Mouse (Mus musculus): ENCODE data around the gene Atp6v1g2. TPM values are rescaled to one million over a fixed set of nuclear protein-coding genes. Genes with fewer than 3 reads are reported as not detected.

Atp6v1g2 gene
- polyA plus RNA-seq, 1 experiment: 1.4 TPM

DNA sequence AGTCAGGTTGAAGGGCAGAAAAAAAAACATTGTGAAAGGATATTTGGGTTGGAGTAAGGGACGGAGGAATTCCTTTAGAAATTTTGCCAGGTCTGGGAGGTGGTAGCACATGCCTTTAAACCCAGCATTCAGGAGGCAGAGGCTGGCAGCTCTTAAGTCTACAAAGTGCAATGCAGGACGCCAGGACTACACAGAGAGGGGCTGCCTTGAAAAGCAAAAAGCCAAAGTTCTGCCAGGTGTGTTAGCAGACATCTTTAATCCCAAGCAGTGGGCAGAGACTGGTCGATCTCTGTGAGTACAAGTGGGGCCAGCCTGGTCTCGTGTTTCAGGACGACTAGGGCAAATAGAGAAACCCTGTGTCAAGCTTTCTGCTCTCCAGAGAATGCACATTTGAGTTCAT lies 18.5 kb downstream of the Atp6v1g2 start:
- no peak overlapping the region for H3K4me3 ChIP-seq (ENCODE audit: insufficient read depth, poor library complexity, severe bottlenecking)
- H3K79me3 ChIP-seq (ENCODE audit: low read depth): peaks cover 13% of the 10 kb centered on the region
- TF ChIP-seq USF1 (IDR thresholded peaks at IDR 0.05; ENCODE audit: low read depth) (no peak), FOSL1 (IDR thresholded peaks at IDR 0.05; ENCODE audit: insufficient read depth, low read length, poor library complexity, severe bottlenecking) (no peak), MAX (IDR thresholded peaks at IDR 0.05) (no peak), MYOG (IDR thresholded peaks at IDR 0.05; ENCODE audit: control insufficient read depth, extremely low read depth, insufficient read length) (no peak), CEBPB (IDR thresholded peaks at IDR 0.05; ENCODE audit: low read depth) (no peak), MYOD1 (IDR thresholded peaks at IDR 0.05; ENCODE audit: control insufficient read depth, insufficient read length, low read depth) (no peak), CTCF (IDR thresholded peaks at IDR 0.05; ENCODE audit: control insufficient read depth, insufficient read depth, insufficient read length) (no peak)
- H3K27me3 ChIP-seq (ENCODE audit: control insufficient read depth, insufficient read depth, insufficient read length): no peaks in the 10 kb centered on the region
- no peak overlapping the region for H3ac ChIP-seq (ENCODE audit: control insufficient read depth, insufficient read length, low read depth)
- peaks cover 43% of the 10 kb centered on the region for H3K79me2 ChIP-seq (ENCODE audit: control insufficient read depth, insufficient read depth)
- H3K36me3 ChIP-seq (ENCODE audit: control insufficient read depth, insufficient read depth): peaks cover 72% of the 10 kb centered on the region

DNA sequence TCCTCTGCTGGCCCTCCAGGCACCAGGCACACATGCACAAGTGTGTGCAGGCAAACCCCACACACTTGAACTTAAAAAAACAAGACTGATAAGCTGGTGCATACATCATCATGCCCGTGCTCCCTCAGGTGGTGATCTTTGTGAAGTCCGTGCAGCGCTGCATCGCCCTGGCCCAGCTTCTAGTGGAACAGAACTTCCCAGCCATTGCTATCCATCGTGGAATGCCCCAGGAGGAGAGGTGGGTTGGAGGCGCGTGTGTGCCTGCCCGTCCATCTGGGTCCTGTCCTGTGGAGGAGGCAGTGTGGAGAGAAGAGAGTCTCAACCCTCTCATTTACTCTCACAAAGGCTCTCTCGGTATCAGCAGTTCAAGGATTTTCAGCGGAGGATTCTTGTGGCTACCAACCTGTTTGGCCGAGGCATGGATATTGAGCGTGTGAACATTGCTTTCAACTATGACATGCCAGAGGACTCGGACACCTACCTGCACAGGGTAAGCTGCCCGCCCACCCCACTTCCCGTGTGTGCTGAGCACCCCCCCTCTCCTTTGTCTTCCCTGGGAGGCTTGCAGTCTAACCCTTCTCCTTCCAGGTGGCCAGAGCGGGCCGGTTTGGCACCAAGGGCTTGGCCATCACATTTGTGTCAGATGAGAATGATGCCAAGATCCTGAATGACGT lies 19.3 kb downstream of the Atp6v1g2 start:
- H3K79me2 ChIP-seq (ENCODE audit: control insufficient read depth, insufficient read depth): peaks cover 35% of the 10 kb centered on the region
- H3ac ChIP-seq (ENCODE audit: control insufficient read depth, insufficient read length, low read depth): no peak overlapping the region
- H3K36me3 ChIP-seq (ENCODE audit: control insufficient read depth, insufficient read depth): peaks cover 64% of the 10 kb centered on the region
- H3K79me3 ChIP-seq (ENCODE audit: low read depth): peaks cover 6% of the 10 kb centered on the region
- no peak for TF ChIP-seq USF1 (IDR thresholded peaks at IDR 0.05; ENCODE audit: low read depth)
- no peak for TF ChIP-seq FOSL1 (IDR thresholded peaks at IDR 0.05; ENCODE audit: insufficient read depth, low read length, poor library complexity, severe bottlenecking)
- TF ChIP-seq MAX (IDR thresholded peaks at IDR 0.05): no peak
- TF ChIP-seq CEBPB (IDR thresholded peaks at IDR 0.05; ENCODE audit: low read depth): no peak
- no peaks in the 10 kb centered on the region for H3K27me3 ChIP-seq (ENCODE audit: control insufficient read depth, insufficient read depth, insufficient read length)
- H3K4me3 ChIP-seq (ENCODE audit: insufficient read depth, poor library complexity, severe bottlenecking): no peak overlapping the region

DNA sequence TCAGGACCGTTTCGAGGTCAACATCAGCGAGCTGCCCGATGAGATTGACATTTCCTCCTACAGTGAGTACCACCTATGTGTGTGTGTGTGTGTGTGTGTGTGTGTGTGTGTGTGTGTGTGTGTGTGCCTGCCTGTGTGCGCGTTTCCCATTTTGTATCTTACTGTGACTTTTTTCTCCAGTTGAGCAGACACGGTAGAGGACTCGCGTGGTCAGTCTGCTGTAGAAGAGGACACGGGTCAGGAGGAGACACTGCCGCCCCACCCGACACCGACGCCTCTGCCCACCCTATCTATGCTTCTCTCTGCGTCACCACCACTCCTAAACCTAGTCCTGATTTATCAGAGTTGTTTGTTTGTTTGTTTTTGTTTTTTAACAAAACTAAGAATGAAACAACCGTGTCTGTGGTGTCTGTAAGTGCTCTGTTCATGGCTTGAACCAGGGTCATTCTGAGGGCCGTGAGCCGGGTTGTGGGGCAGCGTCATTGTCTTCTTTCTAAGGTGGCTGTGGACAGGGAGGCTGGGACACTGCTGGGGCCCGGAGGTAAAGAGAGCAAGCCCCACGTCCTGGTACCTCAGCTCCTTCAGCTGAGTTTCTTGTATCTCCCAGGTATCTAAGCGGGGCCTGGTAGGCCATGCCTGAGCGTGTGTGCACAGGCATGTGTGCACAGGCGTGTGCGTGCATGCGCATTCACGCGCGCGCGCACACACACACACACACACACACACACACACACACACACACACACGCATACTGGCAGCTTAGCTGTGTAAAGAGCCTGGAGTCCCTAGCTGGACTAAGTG lies 20.0 kb downstream of the Atp6v1g2 start:
- Histone ChIP-seq H3K27me3 (ENCODE audit: control insufficient read depth, insufficient read depth, insufficient read length) (no peaks in the 10 kb centered on the region), H3K79me2 (ENCODE audit: control insufficient read depth, insufficient read depth) (peaks cover 28% of the 10 kb centered on the region), H3K4me3 (ENCODE audit: insufficient read depth, poor library complexity, severe bottlenecking) (no peak overlapping the region), H3K36me3 (ENCODE audit: control insufficient read depth, insufficient read depth) (peaks cover 59% of the 10 kb centered on the region), H3K79me3 (ENCODE audit: low read depth) (peaks cover 6% of the 10 kb centered on the region), H3ac (ENCODE audit: control insufficient read depth, insufficient read length, low read depth) (no peak overlapping the region)
- TF ChIP-seq USF1 (IDR thresholded peaks at IDR 0.05; ENCODE audit: low read depth) (no peak), FOSL1 (IDR thresholded peaks at IDR 0.05; ENCODE audit: insufficient read depth, low read length, poor library complexity, severe bottlenecking) (no peak), MYOG (IDR thresholded peaks at IDR 0.05; ENCODE audit: control insufficient read depth, extremely low read depth, insufficient read length) (no peak), MYOD1 (IDR thresholded peaks at IDR 0.05; ENCODE audit: control insufficient read depth, insufficient read length, low read depth) (no peak), CTCF (IDR thresholded peaks at IDR 0.05; ENCODE audit: control insufficient read depth, insufficient read depth, insufficient read length) (no peak), MAX (IDR thresholded peaks at IDR 0.05) (no peak), CEBPB (IDR thresholded peaks at IDR 0.05; ENCODE audit: low read depth) (no peak)

DNA sequence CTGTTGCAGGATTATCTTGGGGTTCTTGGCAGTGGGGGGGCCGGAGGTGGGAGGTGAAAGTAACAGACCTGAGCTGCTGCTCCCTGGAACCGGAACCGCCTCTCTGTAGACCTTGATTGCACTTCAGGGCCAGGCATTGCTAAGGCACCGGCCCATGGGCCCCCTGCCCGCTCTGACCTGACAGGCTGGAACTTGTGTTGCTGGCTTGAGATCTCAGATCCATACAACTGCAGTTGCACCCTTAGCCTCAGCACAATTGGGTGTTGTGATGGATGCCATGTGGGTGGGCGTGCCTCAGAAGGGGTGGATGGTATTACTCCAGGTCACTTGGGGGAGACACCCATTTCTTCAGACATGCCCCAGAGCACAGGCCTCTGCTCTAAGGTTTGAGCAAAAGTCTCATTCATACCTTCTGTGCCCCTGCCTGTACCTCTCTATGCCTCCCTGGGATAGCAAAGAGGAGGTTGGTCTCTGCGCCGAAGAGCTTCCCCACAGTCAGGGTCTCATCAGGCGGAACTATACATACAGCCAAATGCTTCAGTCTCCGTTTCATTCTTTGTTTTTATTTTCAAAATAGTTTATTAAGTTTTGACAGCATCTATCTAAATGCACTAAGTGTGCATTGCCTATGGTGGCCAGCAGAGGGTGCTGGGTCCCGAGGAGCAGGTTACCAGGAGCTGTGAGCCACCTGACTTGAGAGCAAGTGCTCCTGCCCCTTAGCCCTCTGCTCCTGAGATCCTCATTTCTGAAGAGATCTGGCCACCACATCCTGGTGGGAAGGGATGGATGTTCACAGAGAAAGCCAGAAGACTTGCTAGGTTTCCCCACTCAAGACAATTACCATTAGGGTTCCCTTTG lies 21.0 kb downstream of the Atp6v1g2 start:
- H3K79me3 ChIP-seq (ENCODE audit: low read depth): peaks cover 4% of the 10 kb centered on the region
- H3K79me2 ChIP-seq (ENCODE audit: control insufficient read depth, insufficient read depth): peaks cover 18% of the 10 kb centered on the region
- no peak overlapping the region for H3ac ChIP-seq (ENCODE audit: control insufficient read depth, insufficient read length, low read depth)
- no peak for TF ChIP-seq USF1 (IDR thresholded peaks at IDR 0.05; ENCODE audit: low read depth)
- TF ChIP-seq FOSL1 (IDR thresholded peaks at IDR 0.05; ENCODE audit: insufficient read depth, low read length, poor library complexity, severe bottlenecking): no peak
- no peak for TF ChIP-seq MAX (IDR thresholded peaks at IDR 0.05)
- no peak for TF ChIP-seq MYOD1 (IDR thresholded peaks at IDR 0.05; ENCODE audit: control insufficient read depth, insufficient read length, low read depth)
- peak; percentile 50 for TF ChIP-seq CTCF (IDR thresholded peaks at IDR 0.05; ENCODE audit: control insufficient read depth, insufficient read depth, insufficient read length)
- no peak for TF ChIP-seq CEBPB (IDR thresholded peaks at IDR 0.05; ENCODE audit: low read depth)
- no peak for TF ChIP-seq MYOG (IDR thresholded peaks at IDR 0.05; ENCODE audit: control insufficient read depth, extremely low read depth, insufficient read length)
- no peaks in the 10 kb centered on the region for H3K27me3 ChIP-seq (ENCODE audit: control insufficient read depth, insufficient read depth, insufficient read length)
- H3K4me3 ChIP-seq (ENCODE audit: insufficient read depth, poor library complexity, severe bottlenecking): no peak overlapping the region
- peaks cover 49% of the 10 kb centered on the region for H3K36me3 ChIP-seq (ENCODE audit: control insufficient read depth, insufficient read depth)

DNA sequence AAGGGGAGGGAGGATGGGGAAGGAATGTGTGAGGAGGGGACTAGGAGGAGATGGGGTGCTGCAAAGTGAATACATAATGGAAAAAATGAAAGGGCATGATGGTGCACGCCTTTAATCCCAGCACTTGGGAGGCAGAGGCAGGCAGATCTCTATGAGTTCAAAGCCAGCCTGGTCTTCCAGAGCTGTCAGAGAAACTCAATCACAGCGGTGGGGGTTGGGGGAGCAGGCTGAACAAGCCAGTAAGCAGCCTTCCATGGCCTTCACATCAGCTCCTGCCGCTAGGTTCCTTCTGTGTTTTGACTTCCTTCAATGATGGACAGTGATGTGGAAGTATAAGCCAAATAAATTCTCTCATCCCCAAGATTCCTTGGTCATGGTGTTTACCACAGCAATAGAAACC lies 21.8 kb downstream of the Atp6v1g2 start:
- Histone ChIP-seq H3K79me3 (ENCODE audit: low read depth) (peaks cover 2% of the 10 kb centered on the region), H3K27me3 (ENCODE audit: control insufficient read depth, insufficient read depth, insufficient read length) (no peaks in the 10 kb centered on the region), H3K4me3 (ENCODE audit: insufficient read depth, poor library complexity, severe bottlenecking) (no peak overlapping the region), H3K79me2 (ENCODE audit: control insufficient read depth, insufficient read depth) (peaks cover 10% of the 10 kb centered on the region), H3K36me3 (ENCODE audit: control insufficient read depth, insufficient read depth) (peaks cover 41% of the 10 kb centered on the region), H3ac (ENCODE audit: control insufficient read depth, insufficient read length, low read depth) (no peak overlapping the region)
- no peak for TF ChIP-seq MYOG (IDR thresholded peaks at IDR 0.05; ENCODE audit: control insufficient read depth, extremely low read depth, insufficient read length)
- TF ChIP-seq USF1 (IDR thresholded peaks at IDR 0.05; ENCODE audit: low read depth): no peak
- no peak for TF ChIP-seq MYOD1 (IDR thresholded peaks at IDR 0.05; ENCODE audit: control insufficient read depth, insufficient read length, low read depth)
- no peak for TF ChIP-seq CEBPB (IDR thresholded peaks at IDR 0.05; ENCODE audit: low read depth)
- no peak for TF ChIP-seq CTCF (IDR thresholded peaks at IDR 0.05; ENCODE audit: control insufficient read depth, insufficient read depth, insufficient read length)
- no peak for TF ChIP-seq FOSL1 (IDR thresholded peaks at IDR 0.05; ENCODE audit: insufficient read depth, low read length, poor library complexity, severe bottlenecking)
- TF ChIP-seq MAX (IDR thresholded peaks at IDR 0.05): no peak
